Mouse (Mus musculus): Measurements from ENCODE around the gene Sertad1. TPM values are rescaled to one million over a fixed set of nuclear protein-coding genes. Genes with fewer than 3 reads are reported as not detected.

Sertad1 gene
- polyA plus RNA-seq (2012; rRNA removed): 6.8 and 10.9 TPM in 2 replicates

DNA sequence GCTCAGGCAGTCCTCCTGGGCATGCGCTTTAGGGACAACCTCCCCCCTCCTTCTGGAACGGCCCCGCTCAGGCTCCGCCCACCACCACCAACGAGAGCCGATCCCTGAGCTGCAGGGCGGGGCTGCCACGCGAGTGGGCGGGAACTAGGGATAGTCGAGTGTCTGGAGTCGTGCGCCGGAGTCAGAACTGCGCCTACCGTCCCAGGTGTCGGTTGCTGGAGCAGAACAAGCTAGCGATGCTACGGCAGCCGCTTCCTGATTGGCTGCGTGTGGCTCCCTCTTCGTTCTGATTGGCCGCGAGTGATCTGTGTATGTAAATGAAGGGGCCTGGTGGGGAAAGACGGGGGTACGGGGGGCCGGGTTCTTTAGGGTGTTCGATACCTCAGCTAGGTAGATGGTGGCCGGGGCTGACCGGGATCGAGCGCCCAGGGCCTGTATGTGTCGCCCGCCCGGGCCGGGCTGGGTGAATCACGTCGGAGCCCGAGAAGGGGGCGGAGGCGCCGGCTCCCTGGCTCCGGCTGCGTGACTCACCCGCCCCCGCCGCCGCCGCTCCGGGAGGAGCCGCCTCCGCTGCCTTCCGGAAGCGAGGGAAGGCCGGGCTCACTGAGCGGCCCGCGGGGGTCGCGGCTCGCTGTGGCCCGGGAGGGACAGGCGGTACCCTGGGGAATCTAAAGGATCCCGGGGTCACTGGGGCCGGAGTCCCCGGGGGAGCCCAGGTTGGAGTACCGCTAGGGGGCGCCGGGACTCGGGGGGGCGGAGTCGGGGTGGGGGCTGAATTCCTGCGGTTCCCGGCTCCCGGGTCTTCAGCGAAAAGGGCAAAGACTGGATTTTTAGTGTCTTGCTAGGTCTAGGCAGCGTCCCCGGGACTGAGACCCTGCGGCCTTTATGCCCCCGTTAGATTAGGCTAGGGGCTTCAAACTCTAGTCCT is at the start of gene Sertad1:
Gene Sertad1, plus strand, starts transcription at position 141 of the 928 bp plus-strand sequence.

DNA sequence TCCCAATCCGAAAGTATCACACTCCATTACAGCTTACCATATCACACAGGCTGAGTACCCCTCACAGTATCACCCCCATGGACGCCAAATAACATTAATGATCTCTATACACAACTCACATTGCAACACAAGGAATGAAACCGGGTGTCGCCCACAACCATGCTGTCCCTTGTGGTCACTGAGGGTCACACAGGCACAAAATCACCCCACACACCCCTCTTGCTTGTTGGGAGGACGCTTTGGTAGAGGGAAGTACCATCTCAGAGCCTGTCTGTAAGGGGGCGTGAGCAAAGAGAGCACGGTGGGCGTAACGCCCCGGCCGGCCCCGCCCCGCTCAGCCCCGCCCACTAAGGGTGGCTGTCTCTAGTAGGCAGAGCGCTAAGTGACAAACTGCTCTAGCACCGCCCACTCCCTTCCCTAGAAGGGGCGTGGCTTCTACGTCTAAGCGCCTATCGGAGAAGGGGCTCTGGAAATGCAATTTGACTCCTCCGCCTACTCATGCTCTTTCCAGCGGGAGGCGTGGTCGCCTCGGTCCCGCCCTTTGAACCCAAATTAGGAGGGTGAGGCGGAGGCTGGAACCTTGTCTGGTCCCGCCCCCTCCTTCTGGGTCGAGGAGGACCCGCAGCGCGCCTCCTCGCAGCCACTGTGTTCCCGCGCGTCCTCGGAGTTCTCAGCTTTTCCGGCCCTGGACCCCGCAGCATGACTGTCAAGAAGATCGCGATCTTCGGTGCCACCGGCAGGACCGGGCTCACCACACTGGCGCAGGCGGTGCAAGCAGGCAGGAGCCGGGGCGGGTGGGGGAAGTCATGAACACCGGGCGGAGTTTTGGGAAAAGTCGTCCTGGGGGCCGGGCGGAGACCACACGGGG is 39.1 kb upstream of the Sertad1 start, which contains the start of the genes Sptbn4 and Blvrb:
Gene Sptbn4, minus strand, starts transcription at position 268 of the 868 bp plus-strand sequence.
Gene Blvrb, plus strand, starts transcription at position 560 of the 868 bp plus-strand sequence.

DNA sequence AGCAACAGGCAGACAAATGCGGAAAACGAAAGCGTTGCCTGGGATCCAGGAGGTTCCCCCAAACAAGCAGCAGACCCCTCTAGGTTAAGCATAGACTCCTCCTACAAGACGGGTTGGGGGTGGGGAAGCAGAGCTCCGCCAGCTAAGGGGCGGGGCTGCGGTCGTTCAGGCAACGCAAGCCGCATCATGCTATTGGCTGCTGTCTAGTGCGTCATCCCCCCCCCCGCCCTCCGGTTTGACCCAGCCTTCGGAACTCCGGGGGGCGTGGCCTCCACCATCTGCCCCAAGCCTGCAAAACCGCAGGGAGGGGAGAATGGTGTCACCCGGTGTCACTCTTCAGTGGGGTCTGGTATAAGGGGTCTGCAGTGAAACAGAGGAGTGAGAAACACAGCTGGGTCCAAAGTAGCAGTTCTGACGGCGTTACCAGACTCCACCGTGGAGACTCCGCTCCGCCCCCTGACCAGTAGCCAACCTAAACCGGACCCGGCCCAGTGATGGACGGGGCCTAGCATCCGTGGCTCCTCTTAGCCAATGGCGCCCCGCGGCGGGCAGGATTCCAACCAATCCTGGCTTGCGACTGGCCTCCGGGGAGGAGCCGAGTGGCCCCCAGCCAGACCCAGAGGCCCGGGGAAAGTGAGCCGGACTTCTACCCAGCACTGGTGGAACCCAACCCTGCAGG is 13.4 kb upstream of the Sertad1 start, which contains the start of gene Sertad3:
Gene Sertad3, plus strand, starts transcription at position 613 of the 679 bp plus-strand sequence.

DNA sequence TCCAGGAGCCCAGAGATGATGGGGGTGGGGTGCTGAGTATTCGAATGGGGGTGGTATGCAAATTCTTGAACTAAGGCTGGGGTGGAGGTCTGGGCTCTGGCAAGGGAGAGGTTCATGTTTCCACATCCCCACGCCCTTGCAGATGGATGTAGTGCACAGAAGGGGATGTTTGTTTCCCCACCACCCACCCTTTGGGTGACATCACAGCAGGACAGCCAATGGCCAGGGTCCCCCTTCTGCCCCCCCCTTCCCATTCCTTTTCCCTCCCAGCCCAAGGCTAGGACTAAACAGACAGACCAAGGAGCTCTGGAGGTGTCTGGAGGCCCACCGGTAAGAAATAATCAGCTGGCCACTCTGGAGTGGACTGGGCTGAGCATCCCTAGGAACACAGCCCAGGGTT is 12.3 kb downstream of the Sertad1 start, which contains the start of gene Prx:
Gene Prx, plus strand, starts transcription at position 289 of the 400 bp plus-strand sequence.

DNA sequence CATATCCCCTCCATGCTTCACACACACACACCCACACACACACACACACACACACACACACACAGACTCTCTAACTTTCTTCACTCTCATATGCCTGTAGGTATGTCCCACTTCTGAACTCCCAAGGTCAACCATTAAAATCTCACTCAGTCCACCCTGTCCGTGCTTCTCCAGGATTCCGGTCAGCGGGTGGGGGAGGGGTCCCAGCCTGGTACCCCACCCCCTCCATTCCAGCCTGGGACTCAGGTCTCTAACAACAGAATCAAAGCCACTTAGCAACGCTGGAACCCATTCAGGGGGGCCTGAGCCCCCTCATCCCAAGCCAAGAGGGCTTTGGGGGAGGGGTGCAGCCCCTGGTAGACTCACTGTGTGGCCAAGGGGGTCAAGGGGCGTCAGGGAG is 36.3 kb downstream of the Sertad1 start, which contains the start of gene Hipk4:
Gene Hipk4, plus strand, starts transcription at position 301 of the 400 bp plus-strand sequence.

Other genes with a start within 250 kb of the Sertad1 start
- 95.3 and 97.1 TPM in 2 replicates for gene Numbl, start 228.5 kb upstream of the Sertad1 start, polyA plus RNA-seq (2012; rRNA removed)
- 23.4 and 35.0 TPM in 2 replicates for gene Ltbp4, start 149.2 kb upstream of the Sertad1 start, polyA plus RNA-seq (2012; rRNA removed)
- gene Shkbp1, start 130.9 kb upstream of the Sertad1 start, polyA plus RNA-seq (2012; rRNA removed): 139 and 156 TPM in 2 replicates
- gene Gm20479, start 129.5 kb upstream of the Sertad1 start, polyA plus RNA-seq (2012; rRNA removed): not detected in 2 replicates
- gene Sptbn4, start 39.2 kb upstream of the Sertad1 start, polyA plus RNA-seq (2012; rRNA removed): 19.9 and 20.5 TPM in 2 replicates
- 18.0 and 25.5 TPM in 2 replicates for gene Blvrb, start 38.9 kb upstream of the Sertad1 start, polyA plus RNA-seq (2012; rRNA removed)
- gene Sertad3, start 13.1 kb upstream of the Sertad1 start, polyA plus RNA-seq (2012; rRNA removed): 12.0 and 16.2 TPM in 2 replicates
- gene Prx, start 12.4 kb downstream of the Sertad1 start, polyA plus RNA-seq (2012; rRNA removed): 2.2 and 3.5 TPM in 2 replicates
- 1.7 and 2.3 TPM in 2 replicates for gene Hipk4, start 36.4 kb downstream of the Sertad1 start, polyA plus RNA-seq (2012; rRNA removed)
- gene Pld3, start 66.3 kb downstream of the Sertad1 start, polyA plus RNA-seq (2012; rRNA removed): 131 and 151 TPM in 2 replicates
- 42.0 and 43.1 TPM in 2 replicates for gene 2310022A10Rik, start 66.3 kb downstream of the Sertad1 start, polyA plus RNA-seq (2012; rRNA removed)
- 70.1 and 73.9 TPM in 2 replicates for gene Akt2, start 104.6 kb downstream of the Sertad1 start, polyA plus RNA-seq (2012; rRNA removed)
- 36.9 and 44.1 TPM in 2 replicates for gene Ttc9b, start 167.0 kb downstream of the Sertad1 start, polyA plus RNA-seq (2012; rRNA removed)
- gene Map3k10, start 187.7 kb downstream of the Sertad1 start, polyA plus RNA-seq (2012; rRNA removed): 65.0 and 67.7 TPM in 2 replicates
- gene Zfp607b, start 202.4 kb downstream of the Sertad1 start, polyA plus RNA-seq (2012; rRNA removed): 6.6 and 8.8 TPM in 2 replicates
- gene Zfp60, start 244.5 kb downstream of the Sertad1 start, polyA plus RNA-seq (2012; rRNA removed): 31.6 and 40.7 TPM in 2 replicates

Data from central nervous system, embryonic 14 days (tissue).